Mouse (Mus musculus) embryonic fibroblast, embryonic 13.5 days (primary cell): ENCODE measurements around the gene Mamstr. TPM values are rescaled to one million over a fixed set of nuclear protein-coding genes. Genes with fewer than 3 reads are reported as not detected.
A peak's percentile ranks its signal among the peaks of the same experiment; 100 is the strongest.

Experiments
- H3K27ac ChIP-seq: 2 replicates; pipeline ENCODE4 v1.5.1; 2012; ENCODE audit warnings: low read length, control low read depth, inconsistent platforms; ENCODE audit not compliant: insufficient read depth
- H3K4me1 ChIP-seq: 2 replicates; pipeline ENCODE4 v1.6.1; 2011; ENCODE audit warnings: low read length; ENCODE audit not compliant: control insufficient read depth, insufficient read depth
- H3K4me3 ChIP-seq: 2 replicates; pipeline ENCODE4 v1.5.1; 2011; ENCODE audit warnings: mild to moderate bottlenecking, control low read depth, low read length; ENCODE audit not compliant: insufficient read depth
- CTCF ChIP-seq: IDR thresholded peaks from 2 replicates; pipeline ENCODE4 v1.5.1; 2011; ENCODE audit warnings: mild to moderate bottlenecking, control low read depth, low read length, moderate library complexity, borderline replicate concordance; ENCODE audit not compliant: insufficient read depth
- POLR2A ChIP-seq: IDR thresholded peaks from 2 replicates; pipeline ENCODE4 v1.6.1; 2011; ENCODE audit warnings: low read depth, mild to moderate bottlenecking, control low read depth, low read length, moderate library complexity
- polyA plus RNA-seq: library from polyadenylated mRNA; stranded (reverse); fragments of >200 nt; gene quantifications from 2 replicates; pipeline ENCODE4 v1.2.4, GENCODE M21; 2011; ENCODE audit warnings: low read depth; ENCODE audit not compliant: missing spikeins, insufficient read length

The Mamstr gene
- polyA plus RNA-seq, 1 experiment, result 1.8 TPM

DNA sequence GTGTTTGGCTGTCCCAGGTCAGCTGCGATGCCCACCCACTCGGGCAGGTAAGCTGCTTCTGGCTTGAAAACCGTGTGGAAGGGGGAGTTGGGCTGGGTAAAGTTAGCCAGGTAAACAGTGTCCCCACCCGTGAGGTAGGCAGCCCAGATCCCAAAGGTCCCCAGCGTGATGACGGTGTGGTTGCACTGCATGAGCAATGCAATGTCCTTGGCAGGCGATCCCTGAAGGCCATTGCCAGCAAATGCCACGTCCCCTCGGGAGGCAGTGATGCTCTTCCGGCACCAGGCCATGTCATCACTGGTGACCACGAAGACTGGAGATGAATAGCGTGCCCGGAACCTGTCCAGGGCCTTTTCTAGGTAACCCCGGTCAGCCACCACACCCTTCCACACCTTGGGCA, 38.7 kb downstream of the Mamstr start:
- no peak for TF ChIP-seq POLR2A
- no peak for TF ChIP-seq CTCF
- no peaks in the 10 kb centered on the region for H3K4me1 ChIP-seq
- H3K4me3 ChIP-seq, result no peak overlapping the region
- H3K27ac ChIP-seq, result no peak overlapping the region

DNA sequence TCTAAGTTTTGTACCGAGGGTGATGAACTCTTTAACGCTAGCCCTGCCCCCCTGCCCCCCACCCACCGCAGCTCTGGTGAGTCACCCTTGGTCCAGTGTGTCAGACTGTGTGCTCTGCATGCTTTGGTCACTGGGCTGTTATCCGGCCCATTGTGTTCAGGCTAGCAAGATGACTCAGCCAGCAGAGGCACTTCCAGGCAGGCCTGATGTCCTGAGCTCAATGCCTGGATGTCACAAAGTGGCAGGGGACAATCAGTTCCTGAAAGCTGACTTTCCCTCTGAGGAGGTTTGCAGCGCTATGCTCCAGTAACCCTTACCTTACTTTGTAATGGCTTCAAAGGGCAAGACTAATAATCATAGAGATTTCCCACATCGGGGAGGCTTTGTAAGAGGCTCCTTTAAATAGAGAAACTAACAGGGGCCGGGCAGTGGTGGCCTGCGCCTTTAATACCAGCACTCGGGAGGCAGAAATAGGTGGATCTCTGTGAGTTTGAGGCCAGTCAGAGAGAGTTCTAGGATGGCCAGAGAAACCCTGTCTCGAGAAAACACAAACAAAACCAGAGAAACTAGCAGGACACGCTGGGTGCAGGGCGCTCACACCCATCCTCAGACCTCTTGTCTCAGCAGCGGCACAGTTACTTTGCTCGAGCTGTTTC, 40.3 kb downstream of the Mamstr start:
- peak overlapping the region; percentile 62 for H3K27ac ChIP-seq

GRCm38 (mm10) chr7:45681046-45681736, 41.4 kb downstream of the Mamstr start:
- Histone ChIP-seq H3K4me3 (no peak overlapping the region), H3K4me1 (no peaks in the 10 kb centered on the region), H3K27ac (no peak overlapping the region)
- TF ChIP-seq POLR2A (no peak), CTCF (no peak)

More for the DNA sequence above, 40.3 kb downstream of the Mamstr start:
- TF ChIP-seq POLR2A (peak; percentile 55), CTCF (no peak)
- no peaks in the 10 kb centered on the region for H3K4me1 ChIP-seq
- no peak overlapping the region for H3K4me3 ChIP-seq

DNA sequence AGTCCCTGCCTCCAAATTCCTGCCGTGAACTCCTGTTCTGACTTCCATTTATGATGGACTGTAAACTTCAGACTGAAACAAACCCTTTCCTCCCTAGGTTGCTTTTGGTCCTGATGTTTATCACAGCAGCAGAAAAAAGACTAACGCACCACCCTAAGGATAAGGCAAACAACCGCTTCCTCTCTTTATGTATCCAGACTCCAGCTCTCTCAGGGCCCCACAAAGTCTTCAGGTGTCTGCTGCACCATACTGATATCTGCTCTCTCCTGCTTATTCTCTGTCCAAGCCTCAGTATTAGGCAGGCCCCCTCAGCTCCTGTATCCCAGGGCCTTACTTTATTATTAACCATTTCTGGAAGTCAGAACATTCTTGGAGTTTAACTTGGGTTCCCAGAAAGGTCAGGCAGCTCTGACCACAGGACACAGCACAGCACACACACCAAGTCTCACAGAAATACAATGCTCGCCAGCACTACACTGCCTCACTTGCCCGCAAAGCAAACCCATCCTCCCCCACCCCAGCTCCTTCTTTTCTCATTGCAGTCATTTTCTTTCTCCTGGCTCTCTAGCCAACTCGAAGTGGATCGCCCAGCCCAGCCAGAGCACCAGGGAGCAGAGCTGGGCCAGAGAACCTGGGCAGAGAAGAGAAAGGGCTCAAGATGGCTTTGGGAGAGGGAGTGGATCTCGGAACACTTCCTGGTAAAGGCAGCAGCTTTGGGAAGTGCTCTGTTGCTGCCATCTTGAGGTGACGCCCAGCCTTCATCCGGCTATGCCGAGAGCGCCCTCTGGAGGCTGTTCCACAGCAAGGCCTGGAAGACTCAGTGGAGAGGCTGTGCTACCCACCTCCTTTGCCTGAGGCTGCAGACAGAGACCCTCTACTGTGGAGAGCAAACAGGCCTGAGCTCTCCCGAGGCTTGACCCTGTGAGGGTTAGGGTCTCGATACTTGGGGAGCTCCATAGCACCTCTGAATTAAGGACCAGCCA, 42.7 kb downstream of the Mamstr start:
- no peak overlapping the region for H3K27ac ChIP-seq

DNA sequence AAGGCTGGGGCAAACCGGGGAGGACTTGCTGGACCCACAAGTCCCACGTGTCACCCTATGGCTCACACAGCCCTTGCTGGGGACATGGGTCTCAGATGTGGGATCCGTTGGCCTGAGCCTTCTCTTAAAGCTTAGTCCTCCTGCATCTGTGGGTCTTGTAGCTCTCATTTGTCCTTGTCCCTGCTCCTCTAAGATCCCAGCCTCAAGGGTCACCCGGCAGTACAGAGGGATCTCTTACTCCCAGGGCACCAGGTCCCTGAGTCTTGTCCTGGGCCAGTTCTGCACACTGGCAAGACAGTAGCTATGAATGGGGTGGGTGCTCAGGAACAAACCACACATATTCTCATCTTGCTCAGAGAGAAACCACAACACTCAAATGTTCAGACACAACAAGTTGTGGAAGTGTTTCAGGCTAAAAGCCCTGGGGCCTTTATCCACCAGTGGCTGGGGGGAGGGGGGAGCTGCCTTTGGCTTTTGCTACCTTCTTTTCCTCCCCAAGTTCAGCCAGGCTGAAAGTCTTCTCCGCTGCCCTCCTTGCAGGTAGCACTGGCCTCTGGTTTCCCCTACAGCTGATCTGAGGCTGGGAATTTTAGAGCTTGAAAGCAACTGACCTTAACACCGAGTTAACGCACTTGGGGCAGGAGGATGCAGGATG, 43.7 kb downstream of the Mamstr start, which contains the start of gene Ntn5:
TSS of gene Ntn5 (plus strand) at position 627 of the 655 bp plus-strand sequence.
- Histone ChIP-seq H3K4me3 (no peak within 1 kb of the TSS), H3K4me1 (no peaks in the 10 kb centered on the region), H3K27ac (no peak within 1 kb of the TSS)
- no peak for TF ChIP-seq CTCF
- TF ChIP-seq POLR2A, result no peak

More for the DNA sequence above, 42.7 kb downstream of the Mamstr start:
- TF ChIP-seq POLR2A (peak; percentile 44; the same call in 1 of the 2 replicates), CTCF (peak; percentile 99)
- H3K4me3 ChIP-seq, result no peak overlapping the region
- H3K4me1 ChIP-seq, result no peaks in the 10 kb centered on the region

- TF ChIP-seq POLR2A (no peak), CTCF (no peak)
- Histone ChIP-seq H3K4me1 (no peaks in the 10 kb centered on the region), H3K27ac (no peak overlapping the region), H3K4me3 (no peak overlapping the region)
Measured at GRCm38 (mm10) chr7:45685811-45686210, 46.0 kb downstream of the Mamstr start.

GRCm38 (mm10) chr7:45686841-45687240, 47.1 kb downstream of the Mamstr start:
- H3K4me1 ChIP-seq, result no peaks in the 10 kb centered on the region
- TF ChIP-seq CTCF (no peak), POLR2A (no peak)
- H3K4me3 ChIP-seq, result no peak overlapping the region
- no peak overlapping the region for H3K27ac ChIP-seq

DNA sequence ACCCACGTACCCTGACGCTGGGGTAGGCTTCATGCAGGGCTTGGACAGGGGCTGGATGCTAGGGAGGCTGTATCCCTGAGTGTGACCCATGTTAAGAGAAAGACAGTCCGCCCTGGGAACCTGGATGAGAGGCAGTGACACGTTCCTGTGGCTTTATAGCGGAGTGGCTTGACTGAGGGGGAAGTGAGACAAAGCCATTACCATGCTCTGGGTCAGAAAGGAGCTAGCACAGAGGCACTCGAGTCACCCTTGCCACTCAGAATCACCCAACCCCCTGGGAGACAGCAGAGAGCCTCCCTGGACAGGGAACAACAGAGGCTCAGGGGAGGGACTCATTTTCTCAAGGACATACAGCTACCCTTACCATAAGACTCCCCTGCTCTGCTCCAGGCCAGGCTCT, 49.3 kb downstream of the Mamstr start:
- no peak for TF ChIP-seq POLR2A
- no peak for TF ChIP-seq CTCF
- Histone ChIP-seq H3K4me1 (no peaks in the 10 kb centered on the region), H3K4me3 (no peak overlapping the region), H3K27ac (no peak overlapping the region)

DNA sequence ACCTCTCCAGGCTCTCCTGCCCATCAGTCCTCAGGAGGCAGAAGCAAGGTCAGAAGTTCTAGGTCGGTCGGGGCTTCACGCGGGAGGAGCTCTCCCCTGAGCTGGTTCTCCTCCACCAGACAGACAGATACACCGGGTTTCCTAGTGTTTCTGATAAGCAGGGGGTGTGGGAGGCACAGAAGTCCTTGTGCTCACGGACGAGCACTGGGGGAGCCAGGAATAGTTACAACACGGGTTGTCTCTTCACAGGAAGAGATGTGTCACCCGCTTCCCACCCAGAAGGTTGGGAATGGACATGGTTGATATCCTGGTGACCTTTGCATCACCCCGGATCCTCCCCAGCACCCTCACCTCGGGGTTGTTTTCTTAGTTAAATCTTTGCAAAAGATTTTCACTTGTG, 50.0 kb downstream of the Mamstr start:
- Histone ChIP-seq H3K4me3 (no peak overlapping the region), H3K4me1 (no peaks in the 10 kb centered on the region), H3K27ac (no peak overlapping the region)
- no peak for TF ChIP-seq CTCF
- no peak for TF ChIP-seq POLR2A
